Mouse (Mus musculus): ENCODE measurements around the gene Sfxn5. TPM values are rescaled to one million over a fixed set of nuclear protein-coding genes. Genes with fewer than 3 reads are reported as not detected.
A peak's percentile ranks its signal among the peaks of the same experiment; 100 is the strongest.

Sfxn5 gene
- polyA plus RNA-seq, 1 experiment: 17.5 TPM

GRCm38 (mm10) chr6:85305826-85306225 lies 27.4 kb downstream of the Sfxn5 start:
- no peak for TF ChIP-seq POLR2A (IDR thresholded peaks at IDR 0.05; ENCODE audit: borderline replicate concordance, extremely low read depth, insufficient read depth, insufficient read length, poor library complexity, severe bottlenecking)
- TF ChIP-seq CTCF (IDR thresholded peaks at IDR 0.05; ENCODE audit: borderline replicate concordance, extremely low read depth, insufficient read depth, insufficient read length): no peak
- DNase-seq (ENCODE audit: low read depth): no peak

GRCm38 (mm10) chr6:85304966-85305365 lies 28.3 kb downstream of the Sfxn5 start:
- TF ChIP-seq POLR2A (IDR thresholded peaks at IDR 0.05; ENCODE audit: borderline replicate concordance, extremely low read depth, insufficient read depth, insufficient read length, poor library complexity, severe bottlenecking) (no peak), CTCF (IDR thresholded peaks at IDR 0.05; ENCODE audit: borderline replicate concordance, extremely low read depth, insufficient read depth, insufficient read length) (no peak)

GRCm38 (mm10) chr6:85302326-85303055 lies 30.7 kb downstream of the Sfxn5 start:
- TF ChIP-seq CTCF (IDR thresholded peaks at IDR 0.05; ENCODE audit: borderline replicate concordance, extremely low read depth, insufficient read depth, insufficient read length) (no peak), POLR2A (IDR thresholded peaks at IDR 0.05; ENCODE audit: borderline replicate concordance, extremely low read depth, insufficient read depth, insufficient read length, poor library complexity, severe bottlenecking) (no peak)

More at GRCm38 (mm10) chr6:85304966-85305365, 28.3 kb downstream of the Sfxn5 start:
- peak; percentile 56 for DNase-seq (ENCODE audit: low read depth)

GRCm38 (mm10) chr6:85295384-85296167 lies 37.6 kb downstream of the Sfxn5 start:
- no peak for TF ChIP-seq POLR2A (IDR thresholded peaks at IDR 0.05; ENCODE audit: borderline replicate concordance, extremely low read depth, insufficient read depth, insufficient read length, poor library complexity, severe bottlenecking)
- 0 out of 2 replicates have a peak, but pooled peaks have one; percentile 12 for TF ChIP-seq CTCF (IDR thresholded peaks at IDR 0.05; ENCODE audit: borderline replicate concordance, extremely low read depth, insufficient read depth, insufficient read length)

More at GRCm38 (mm10) chr6:85302326-85303055, 30.7 kb downstream of the Sfxn5 start:
- peak; percentile 95 for DNase-seq (ENCODE audit: low read depth)

GRCm38 (mm10) chr6:85294004-85294379 lies 39.2 kb downstream of the Sfxn5 start:
- no peak for DNase-seq (ENCODE audit: low read depth)
- no peak for TF ChIP-seq POLR2A (IDR thresholded peaks at IDR 0.05; ENCODE audit: borderline replicate concordance, extremely low read depth, insufficient read depth, insufficient read length, poor library complexity, severe bottlenecking)
- no peak for TF ChIP-seq CTCF (IDR thresholded peaks at IDR 0.05; ENCODE audit: borderline replicate concordance, extremely low read depth, insufficient read depth, insufficient read length)

More at GRCm38 (mm10) chr6:85295384-85296167, 37.6 kb downstream of the Sfxn5 start:
- peak; percentile 85 for DNase-seq (ENCODE audit: low read depth)

- DNase-seq (ENCODE audit: low read depth): peak; percentile 91
- TF ChIP-seq POLR2A (IDR thresholded peaks at IDR 0.05; ENCODE audit: borderline replicate concordance, extremely low read depth, insufficient read depth, insufficient read length, poor library complexity, severe bottlenecking) (no peak), CTCF (IDR thresholded peaks at IDR 0.05; ENCODE audit: borderline replicate concordance, extremely low read depth, insufficient read depth, insufficient read length) (no peak)
Measured at GRCm38 (mm10) chr6:85293255-85294003, 39.8 kb downstream of the Sfxn5 start.

- no peak for DNase-seq (ENCODE audit: low read depth)
- peak; percentile 30; the same call in 1 of the 2 replicates for TF ChIP-seq CTCF (IDR thresholded peaks at IDR 0.05; ENCODE audit: borderline replicate concordance, extremely low read depth, insufficient read depth, insufficient read length)
- TF ChIP-seq POLR2A (IDR thresholded peaks at IDR 0.05; ENCODE audit: borderline replicate concordance, extremely low read depth, insufficient read depth, insufficient read length, poor library complexity, severe bottlenecking): no peak
Measured at GRCm38 (mm10) chr6:85290869-85291824, 42.1 kb downstream of the Sfxn5 start.

GRCm38 (mm10) chr6:85288193-85288857 lies 44.9 kb downstream of the Sfxn5 start:
- no peak for TF ChIP-seq POLR2A (IDR thresholded peaks at IDR 0.05; ENCODE audit: borderline replicate concordance, extremely low read depth, insufficient read depth, insufficient read length, poor library complexity, severe bottlenecking)
- TF ChIP-seq CTCF (IDR thresholded peaks at IDR 0.05; ENCODE audit: borderline replicate concordance, extremely low read depth, insufficient read depth, insufficient read length): no peak
- no peak for DNase-seq (ENCODE audit: low read depth)

GRCm38 (mm10) chr6:85286283-85287047 lies 46.8 kb downstream of the Sfxn5 start:
- no peak for DNase-seq (ENCODE audit: low read depth)
- no peak for TF ChIP-seq POLR2A (IDR thresholded peaks at IDR 0.05; ENCODE audit: borderline replicate concordance, extremely low read depth, insufficient read depth, insufficient read length, poor library complexity, severe bottlenecking)
- no peak for TF ChIP-seq CTCF (IDR thresholded peaks at IDR 0.05; ENCODE audit: borderline replicate concordance, extremely low read depth, insufficient read depth, insufficient read length)
